Mouse (Mus musculus): ENCODE measurements around the gene Tmc4. TPM values are rescaled to one million over a fixed set of nuclear protein-coding genes. Genes with fewer than 3 reads are reported as not detected.
A peak's percentile ranks its signal among the peaks of the same experiment; 100 is the strongest.

Gene Tmc4
- polyA plus RNA-seq, 2 experiments from 2014 or later, result 11.0 to 17.7 TPM

DNA sequence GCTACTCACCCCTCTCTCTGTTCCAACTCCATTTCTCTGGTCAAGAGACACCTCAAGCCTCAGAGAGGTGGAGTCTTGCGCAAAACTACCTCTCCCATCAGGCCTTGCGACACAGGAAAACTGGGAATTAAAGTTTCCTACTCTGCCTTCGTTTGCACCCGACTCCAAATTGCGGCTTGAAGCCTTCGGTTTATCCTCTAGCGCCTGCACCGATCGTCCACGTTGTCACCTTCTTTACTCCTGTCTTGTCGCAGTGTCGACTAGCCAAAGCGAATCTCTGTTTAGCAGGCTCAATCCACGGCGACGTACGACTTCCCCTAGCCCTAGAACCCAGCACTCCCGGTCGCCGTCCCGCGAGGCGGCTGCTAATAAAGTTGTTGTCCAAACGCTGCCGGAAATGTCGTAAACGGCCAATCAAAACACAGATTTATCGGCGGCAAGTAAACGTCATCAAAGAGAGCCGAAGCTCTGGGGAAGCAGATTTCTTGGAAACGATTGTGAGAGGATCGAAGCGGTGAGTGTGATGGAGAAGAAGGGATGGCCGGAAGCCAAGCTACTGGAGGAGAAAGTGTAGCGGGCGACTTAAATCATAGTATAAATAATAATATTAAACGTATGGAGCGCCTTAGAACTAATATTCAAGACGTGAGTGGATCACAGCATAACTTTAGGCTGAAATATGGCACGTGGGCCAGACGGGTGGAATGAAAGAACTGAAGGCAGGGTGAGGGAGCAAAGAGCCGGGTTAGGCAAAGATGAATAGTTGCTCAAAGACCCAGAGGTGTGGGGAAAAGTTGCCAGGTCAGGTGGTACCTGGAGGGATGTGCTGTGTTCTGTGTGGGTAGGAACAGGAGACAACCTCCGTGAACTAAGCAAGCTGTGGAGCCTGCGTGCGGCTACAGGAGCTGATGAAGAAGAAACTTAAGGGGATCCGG is 47.5 kb downstream of the Tmc4 start, which contains the start of the genes Tfpt and Prpf31:
TSS of gene Tfpt (minus strand) at position 387 of the 935 bp plus-strand sequence.
TSS of gene Prpf31 (plus strand) at position 443 of the 935 bp plus-strand sequence.
- peak; percentile 93 for ATAC-seq

DNA sequence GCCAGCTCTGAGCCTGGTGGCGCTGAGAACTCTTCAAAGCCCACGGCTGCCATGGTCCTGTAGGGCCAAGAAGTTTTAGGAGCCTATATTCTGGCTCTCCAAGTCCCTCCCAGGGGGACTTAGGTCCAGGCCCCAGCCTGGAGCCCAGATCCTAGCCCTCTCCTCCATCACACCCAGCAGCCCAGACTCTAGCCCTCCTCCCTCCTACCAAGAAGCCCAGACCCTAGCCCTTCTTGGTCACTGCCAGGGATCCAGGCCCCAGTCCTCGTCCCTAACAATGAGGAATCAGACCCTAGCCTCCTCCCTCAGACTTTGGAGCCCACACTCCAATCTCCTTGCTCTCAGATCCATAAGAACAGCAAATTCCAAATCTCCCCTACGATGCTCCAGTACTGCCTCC is 48.3 kb downstream of the Tmc4 start:
- peak; percentile 2 for ATAC-seq

DNA sequence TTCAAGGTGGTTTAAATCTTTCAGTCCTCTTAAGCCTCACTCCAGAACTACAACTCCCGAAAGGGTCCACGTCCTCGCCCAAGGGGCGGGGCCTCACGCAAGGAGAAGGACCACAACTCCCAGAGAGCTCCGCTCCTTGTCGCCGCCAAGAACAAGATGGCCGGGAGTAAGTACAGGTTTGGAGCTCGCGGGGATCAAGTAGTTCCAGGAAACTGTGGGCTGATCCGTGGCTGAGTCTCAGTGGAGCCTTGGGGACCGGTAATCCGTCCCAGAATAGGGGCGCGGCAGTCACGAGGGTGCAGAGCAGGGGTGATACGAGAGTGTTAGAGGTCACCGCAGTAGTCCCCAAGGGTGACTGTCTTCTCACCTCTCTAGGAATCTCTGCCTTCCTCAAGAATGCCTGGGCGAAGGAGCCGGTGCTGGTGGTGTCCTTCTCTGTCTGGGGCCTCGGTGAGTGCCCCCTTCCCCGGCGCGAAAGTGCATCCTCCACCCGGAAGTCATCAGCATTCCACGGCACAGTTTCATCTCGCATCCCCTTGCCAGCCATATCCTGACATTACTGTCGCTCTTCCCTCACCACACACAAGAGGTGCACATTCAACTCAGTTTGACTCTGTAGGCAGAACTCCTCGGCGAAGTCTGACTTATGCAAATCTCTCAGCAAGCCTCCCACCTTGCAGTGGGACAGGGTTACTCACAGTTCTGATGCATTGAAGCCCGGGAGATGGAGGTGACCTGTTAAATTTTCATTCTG is 59.9 kb downstream of the Tmc4 start, which contains the start of gene Ndufa3:
TSS of gene Ndufa3 (plus strand) at position 132 of the 754 bp plus-strand sequence.
- ATAC-seq, result peak; percentile 99

DNA sequence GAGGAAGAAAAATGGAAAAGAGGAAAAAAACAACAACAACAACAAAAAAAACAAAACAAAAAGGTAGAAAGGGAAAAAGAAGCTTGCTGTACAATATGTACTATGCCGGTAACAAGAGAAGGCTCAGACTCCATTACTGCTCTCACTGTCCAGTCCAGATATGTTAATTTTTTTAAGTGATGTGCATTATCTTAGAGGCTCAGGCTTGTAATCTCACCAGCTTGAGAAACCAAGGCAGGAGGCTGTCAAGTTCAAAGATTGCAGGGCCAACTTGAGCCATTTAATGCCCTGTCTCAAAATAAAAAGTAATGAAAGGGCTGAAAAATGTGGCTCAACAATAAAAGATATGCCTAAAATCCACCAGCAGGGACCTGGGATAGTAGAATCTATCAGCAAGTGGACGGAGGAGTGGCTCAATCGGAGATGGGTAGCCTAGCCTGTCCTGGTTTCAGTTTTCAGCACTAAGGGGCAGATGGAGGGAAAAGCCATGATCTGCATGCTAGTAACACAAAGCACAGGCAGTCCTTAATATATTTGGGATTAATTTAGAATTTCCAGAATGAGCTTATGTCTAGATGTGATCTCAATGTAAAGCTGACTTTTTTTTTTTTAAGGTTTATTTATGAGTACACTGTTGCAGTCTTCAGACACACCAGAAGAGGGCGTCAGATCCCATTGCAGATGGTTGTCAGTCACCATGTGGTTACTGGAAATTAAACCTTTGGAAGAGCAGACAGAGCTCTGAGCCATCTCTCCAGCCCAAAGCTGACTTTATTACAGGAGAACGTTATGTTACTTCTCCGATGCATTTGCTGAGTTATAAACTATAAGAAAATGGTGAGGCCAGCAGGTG is 60.7 kb downstream of the Tmc4 start:
- ATAC-seq, result peak; percentile 45

DNA sequence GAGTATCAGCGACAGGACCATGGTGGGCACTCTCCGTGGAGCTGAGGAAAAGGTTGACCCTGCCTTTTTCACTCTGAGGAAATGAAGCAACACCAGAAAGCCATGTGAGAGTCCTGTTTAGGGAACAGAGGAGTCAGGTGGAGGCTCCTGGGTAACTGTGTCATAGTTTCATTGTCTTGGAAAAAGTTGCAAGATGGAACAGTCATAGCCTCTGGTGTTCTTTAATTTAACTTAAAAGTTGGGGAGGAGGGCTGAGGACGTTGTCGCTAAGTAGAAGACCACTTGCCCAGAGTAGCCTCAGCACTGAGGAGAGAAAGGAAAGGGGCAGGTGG is 61.3 kb downstream of the Tmc4 start, which contains the start of gene Oscar:
TSS of gene Oscar (minus strand) at position 101 of the 332 bp plus-strand sequence.
- ATAC-seq, result no peak

Other genes with a start within 250 kb of the Tmc4 start
- not detected for gene Tarm1, start 174.9 kb downstream of the Tmc4 start, polyA plus RNA-seq (2017; shearing (Covaris generic))
- under 1 TPM in 1 of 2 experiments, not detected in 1; 0.24 TPM for gene Oscar, start 61.4 kb downstream of the Tmc4 start, polyA plus RNA-seq (2017; shearing (Covaris generic))
- 100 to 1,000 TPM; 538 to 754 TPM for gene Ndufa3, start 60.2 kb downstream of the Tmc4 start, polyA plus RNA-seq (2017; shearing (Covaris generic))
- gene Tfpt, start 47.6 kb downstream of the Tmc4 start, polyA plus RNA-seq (2017; shearing (Covaris generic)), result 10 to 100 TPM; 16.0 to 21.3 TPM
- 100 to 1,000 TPM in 1 of 2 experiments, 10 to 100 TPM in 1; 95.1 to 114 TPM for gene Prpf31, start 47.6 kb downstream of the Tmc4 start, polyA plus RNA-seq (2017; shearing (Covaris generic))
- 10 to 100 TPM; 30.3 to 50.6 TPM for gene Cnot3, start 32.3 kb downstream of the Tmc4 start, polyA plus RNA-seq (2017; shearing (Covaris generic))
- gene Leng1, start 11.7 kb downstream of the Tmc4 start, polyA plus RNA-seq (2017; shearing (Covaris generic)), result 1 to 10 TPM; 6.8 to 8.6 TPM
- gene Tsen34, start 15.3 kb upstream of the Tmc4 start, polyA plus RNA-seq (2017; shearing (Covaris generic)), result 10 to 100 TPM in 1 of 2 experiments, 1 to 10 TPM in 1; 9.2 to 11.2 TPM
- 10 to 100 TPM; 19.4 to 25.7 TPM for gene Mboat7, start 16.0 kb upstream of the Tmc4 start, polyA plus RNA-seq (2017; shearing (Covaris generic))
- 1,000 to 10,000 TPM; 4,852 to 4,938 TPM for gene Rps9, start 26.4 kb upstream of the Tmc4 start, polyA plus RNA-seq (2017; shearing (Covaris generic))
- 1 to 10 TPM in 1 of 2 experiments, under 1 TPM in 1; 0.38 to 1.6 TPM for gene Pirb, start 42.8 kb upstream of the Tmc4 start, polyA plus RNA-seq (2017; shearing (Covaris generic))
- under 1 TPM; 0.20 to 0.62 TPM for gene Gm15448, start 148.1 kb upstream of the Tmc4 start, polyA plus RNA-seq (2017; shearing (Covaris generic))
- gene Pira2, start 167.5 kb upstream of the Tmc4 start, polyA plus RNA-seq (2017; shearing (Covaris generic)), result under 1 TPM; 0.15 to 0.32 TPM
- not detected for gene Gm14548, start 220.6 kb upstream of the Tmc4 start, polyA plus RNA-seq (2017; shearing (Covaris generic))
- under 1 TPM in 1 of 2 experiments, not detected in 1; 0.46 TPM for gene Lilra6, start 237.9 kb upstream of the Tmc4 start, polyA plus RNA-seq (2017; shearing (Covaris generic))

Data from CD4-positive, CD25-positive, alpha-beta regulatory T cell, adult 4 months (primary cell).